Mouse (Mus musculus): ENCODE measurements at regions not wholly inside any gene's neighbourhood (a gene's known extent, or its start where the extent isn't known, plus 50 kb on each side); places are given as distances from the start of the nearest gene placed in this dataset.
A peak's percentile ranks its signal among the peaks of the same experiment; 100 is the strongest.

- DNase-seq (ENCODE audit: low spot score in 2 of 2), result no peak
These were observed 52.8 kb upstream of the Chodl start for GRCm38 (mm10) chr16:78877941-78878340.

GRCm38 (mm10) chr16:78859006-78859405, 71.7 kb upstream of the Chodl start:
- DNase-seq (ENCODE audit: low spot score in 2 of 2), result no peak

- no peak for DNase-seq (ENCODE audit: low spot score in 2 of 2)
These were observed 99.8 kb upstream of the Chodl start for GRCm38 (mm10) chr16:78830957-78831356.

- no peak for DNase-seq (ENCODE audit: low spot score in 2 of 2)
These were observed 103.0 kb upstream of the Chodl start for GRCm38 (mm10) chr16:78827739-78828138.

GRCm38 (mm10) chr16:78790064-78790463, 140.7 kb upstream of the Chodl start:
- DNase-seq (ENCODE audit: low spot score in 2 of 2), result no peak

GRCm38 (mm10) chr16:78759226-78759625, 171.5 kb upstream of the Chodl start:
- no peak for DNase-seq (ENCODE audit: low spot score in 2 of 2)

- no peak for DNase-seq (ENCODE audit: low spot score in 2 of 2)
These were observed 161.4 kb upstream of the D16Ertd472e start for GRCm38 (mm10) chr16:78737902-78738301.

- DNase-seq (ENCODE audit: low spot score in 2 of 2), result peak in 1 of 2 experiments; percentile 9
These were observed 154.3 kb upstream of the D16Ertd472e start for GRCm38 (mm10) chr16:78730583-78731501.

GRCm38 (mm10) chr16:78725541-78725940, 149.0 kb upstream of the D16Ertd472e start:
- no peak for DNase-seq (ENCODE audit: low spot score in 2 of 2)

- no peak for DNase-seq (ENCODE audit: low spot score in 2 of 2)
These were observed 133.4 kb upstream of the D16Ertd472e start for GRCm38 (mm10) chr16:78709943-78710342.

GRCm38 (mm10) chr16:78707566-78707965, 131.1 kb upstream of the D16Ertd472e start:
- no peak for DNase-seq (ENCODE audit: low spot score in 2 of 2)

GRCm38 (mm10) chr16:78707165-78707564, 130.7 kb upstream of the D16Ertd472e start:
- DNase-seq (ENCODE audit: low spot score in 2 of 2), result no peak

GRCm38 (mm10) chr16:78697514-78698209, 121.2 kb upstream of the D16Ertd472e start:
- no peak for DNase-seq (ENCODE audit: low spot score in 2 of 2)

GRCm38 (mm10) chr16:78688251-78688650, 111.7 kb upstream of the D16Ertd472e start:
- no peak for DNase-seq (ENCODE audit: low spot score in 2 of 2)

GRCm38 (mm10) chr16:78685160-78685559, 108.7 kb upstream of the D16Ertd472e start:
- DNase-seq (ENCODE audit: low spot score in 2 of 2), result no peak

- peak in 1 of 2 experiments; percentile 6 for DNase-seq (ENCODE audit: low spot score in 2 of 2)
These were observed 107.5 kb upstream of the D16Ertd472e start for GRCm38 (mm10) chr16:78684031-78684430.

- no peak for DNase-seq (ENCODE audit: low spot score in 2 of 2)
These were observed 84.6 kb upstream of the D16Ertd472e start for GRCm38 (mm10) chr16:78661126-78661525.

- DNase-seq (ENCODE audit: low spot score in 2 of 2), result no peak
These were observed 68.2 kb upstream of the D16Ertd472e start for GRCm38 (mm10) chr16:78644710-78645109.

- no peak for DNase-seq (ENCODE audit: low spot score in 2 of 2)
These were observed 65.2 kb upstream of the D16Ertd472e start for GRCm38 (mm10) chr16:78641717-78642116.

GRCm38 (mm10) chr16:78641205-78641604, 64.7 kb upstream of the D16Ertd472e start:
- no peak for DNase-seq (ENCODE audit: low spot score in 2 of 2)

- no peak for DNase-seq (ENCODE audit: low spot score in 2 of 2)
These were observed 60.9 kb upstream of the D16Ertd472e start for GRCm38 (mm10) chr16:78637452-78637851.

- no peak for DNase-seq (ENCODE audit: low spot score in 2 of 2)
These were observed 60.5 kb upstream of the D16Ertd472e start for GRCm38 (mm10) chr16:78637015-78637414.
